Mouse (Mus musculus) lung, postnatal 4 days (tissue): ENCODE results near the gene Ccdc92b.

Source experiments
- DNase-seq, 2 experiments: peaks; one replicate each; pipeline ENCODE4 v3.0.0; 2021

The Ccdc92b gene

DNA sequence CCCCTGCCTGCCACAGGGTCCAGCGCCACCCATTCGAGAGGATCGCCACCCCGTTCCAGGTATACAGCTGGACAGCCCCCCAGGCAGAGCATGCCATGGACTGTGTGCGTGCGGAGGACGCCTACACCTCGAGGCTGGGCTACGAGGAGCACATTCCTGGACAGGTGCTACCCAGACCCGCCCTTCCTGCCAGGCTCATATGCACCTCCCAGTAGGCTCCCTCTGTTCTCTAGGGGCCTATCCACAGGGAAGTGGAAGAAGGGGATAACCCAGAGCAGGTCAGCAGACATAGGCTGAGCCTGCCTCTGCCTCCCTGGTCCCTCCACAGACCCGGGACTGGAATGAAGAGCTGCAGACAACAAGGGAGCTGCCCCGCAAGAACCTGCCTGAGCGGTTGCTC is 40.9 kb downstream of the Ccdc92b start:
- DNase-seq, result no peak

DNA sequence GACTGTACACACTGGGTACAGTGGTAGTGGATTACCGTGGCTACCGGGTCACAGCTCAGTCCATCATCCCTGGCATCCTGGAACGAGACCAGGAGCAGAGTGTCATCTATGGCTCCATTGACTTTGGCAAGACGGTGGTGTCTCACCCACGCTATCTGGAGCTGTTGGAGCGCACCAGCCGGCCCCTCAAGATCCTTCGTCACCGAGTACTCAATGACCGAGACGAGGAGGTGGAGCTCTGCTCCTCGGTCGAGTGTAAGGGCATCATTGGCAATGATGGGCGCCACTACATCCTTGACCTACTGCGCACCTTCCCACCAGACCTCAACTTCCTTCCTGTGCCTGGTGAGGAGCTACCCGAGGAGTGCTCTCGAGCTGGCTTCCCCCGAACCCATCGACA is 42.2 kb downstream of the Ccdc92b start:
- no peak for DNase-seq

DNA sequence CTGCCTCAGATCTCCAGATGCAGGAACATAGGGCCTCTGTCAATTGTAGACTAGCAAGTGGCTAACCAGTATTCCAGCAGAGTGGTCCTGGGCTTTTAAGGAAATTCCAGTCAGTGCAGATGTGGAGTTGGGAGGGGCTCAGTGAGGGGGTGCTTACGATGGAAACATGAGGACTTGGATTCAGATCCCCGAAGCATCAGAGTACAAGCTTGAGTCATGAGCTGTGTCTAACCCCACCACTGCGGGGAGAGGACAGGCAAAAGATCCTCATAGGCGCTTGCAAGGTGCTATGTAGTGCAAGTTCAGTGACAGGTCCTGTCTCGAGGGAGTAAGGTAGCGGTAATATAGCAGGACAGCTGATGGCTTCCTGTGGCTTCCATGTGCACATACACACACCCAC is 42.8 kb downstream of the Ccdc92b start:
- DNase-seq, result no peak

DNA sequence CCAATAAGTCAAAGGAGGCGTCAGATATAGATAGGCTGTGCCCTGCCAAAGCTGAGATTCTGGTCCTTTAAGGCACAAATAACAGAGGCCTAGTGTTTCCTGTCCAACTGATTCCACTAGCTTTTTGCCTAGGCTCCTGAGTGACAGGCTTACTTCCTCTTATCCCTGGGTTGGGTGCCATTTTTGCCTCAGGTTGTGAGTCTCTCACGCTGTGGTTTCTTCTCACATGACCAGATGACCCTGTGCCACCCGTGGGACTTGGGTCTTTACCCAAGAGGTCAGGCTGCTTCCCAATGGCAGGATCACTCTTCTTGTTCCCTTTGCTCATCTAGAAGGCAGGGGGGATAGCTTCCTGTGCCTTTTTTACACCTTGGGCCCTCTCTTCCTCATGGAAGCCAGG is 44.9 kb downstream of the Ccdc92b start:
- no peak for DNase-seq

DNA sequence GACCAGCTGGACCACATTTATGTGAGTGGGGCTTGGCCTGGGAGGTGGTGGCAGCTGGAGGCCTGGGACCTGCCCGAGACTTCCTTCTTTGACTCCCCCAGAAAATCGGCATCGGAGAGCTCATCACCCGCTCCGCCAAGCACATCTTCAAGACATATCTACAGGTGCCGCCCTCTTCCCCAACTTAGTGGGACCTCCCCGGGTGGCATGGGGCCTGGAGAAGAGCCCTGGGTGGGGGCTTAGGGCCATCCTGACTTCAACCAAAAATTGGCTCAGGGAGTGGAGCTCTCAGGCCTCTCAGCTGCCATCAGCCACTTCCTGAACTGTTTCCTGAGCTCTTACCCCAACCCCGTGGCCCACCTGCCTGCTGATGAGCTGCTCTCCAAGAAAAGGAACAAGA is 45.5 kb downstream of the Ccdc92b start:
- no peak for DNase-seq

DNA sequence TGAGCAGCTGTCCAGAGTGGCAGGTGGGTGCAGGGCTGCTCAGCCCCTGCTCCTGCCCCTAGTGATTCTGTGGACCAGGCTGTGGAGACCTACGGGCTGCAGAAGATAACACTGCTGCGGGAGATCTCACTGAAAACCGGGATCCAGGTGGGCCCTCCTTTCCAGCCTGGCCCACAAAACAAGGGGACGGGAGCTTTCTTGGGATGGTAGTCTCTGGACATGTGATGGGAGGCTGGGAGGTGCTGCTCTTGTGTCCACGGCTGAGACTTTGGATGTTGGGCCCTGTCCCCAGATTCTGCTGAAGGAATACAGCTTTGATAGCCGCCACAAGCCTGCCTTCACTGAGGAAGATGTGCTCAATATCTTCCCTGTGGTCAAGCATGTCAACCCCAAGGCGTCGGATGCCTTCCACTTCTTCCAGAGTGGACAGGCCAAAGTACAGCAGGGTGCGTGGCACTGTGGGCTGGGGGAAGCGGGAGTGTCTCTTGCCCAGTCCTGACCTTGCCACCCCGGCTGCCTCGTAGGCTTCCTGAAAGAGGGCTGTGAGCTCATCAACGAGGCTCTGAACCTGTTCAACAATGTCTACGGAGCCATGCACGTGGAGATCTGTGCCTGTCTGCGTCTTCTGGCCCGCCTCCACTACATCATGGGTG is 46.4 kb downstream of the Ccdc92b start:
- no peak for DNase-seq

DNA sequence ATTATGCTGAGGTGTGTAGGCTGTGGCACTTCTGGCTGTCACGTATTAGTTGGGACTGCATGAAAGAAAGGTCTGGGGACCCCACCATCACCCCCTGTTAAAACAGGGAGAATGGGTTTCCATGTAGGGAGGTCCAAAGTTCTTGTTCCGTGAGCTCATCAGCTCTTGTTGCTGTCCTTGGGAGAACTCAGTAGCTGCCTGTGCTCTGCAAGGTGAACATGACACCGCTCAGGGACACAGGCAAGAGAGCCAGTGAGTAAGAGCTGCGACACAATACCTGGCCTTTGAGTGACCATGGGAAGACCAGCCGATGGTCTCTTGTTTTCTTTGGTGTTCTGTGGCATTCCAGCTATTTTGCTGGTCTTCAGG is 46.9 kb downstream of the Ccdc92b start:
- no peak for DNase-seq

DNA sequence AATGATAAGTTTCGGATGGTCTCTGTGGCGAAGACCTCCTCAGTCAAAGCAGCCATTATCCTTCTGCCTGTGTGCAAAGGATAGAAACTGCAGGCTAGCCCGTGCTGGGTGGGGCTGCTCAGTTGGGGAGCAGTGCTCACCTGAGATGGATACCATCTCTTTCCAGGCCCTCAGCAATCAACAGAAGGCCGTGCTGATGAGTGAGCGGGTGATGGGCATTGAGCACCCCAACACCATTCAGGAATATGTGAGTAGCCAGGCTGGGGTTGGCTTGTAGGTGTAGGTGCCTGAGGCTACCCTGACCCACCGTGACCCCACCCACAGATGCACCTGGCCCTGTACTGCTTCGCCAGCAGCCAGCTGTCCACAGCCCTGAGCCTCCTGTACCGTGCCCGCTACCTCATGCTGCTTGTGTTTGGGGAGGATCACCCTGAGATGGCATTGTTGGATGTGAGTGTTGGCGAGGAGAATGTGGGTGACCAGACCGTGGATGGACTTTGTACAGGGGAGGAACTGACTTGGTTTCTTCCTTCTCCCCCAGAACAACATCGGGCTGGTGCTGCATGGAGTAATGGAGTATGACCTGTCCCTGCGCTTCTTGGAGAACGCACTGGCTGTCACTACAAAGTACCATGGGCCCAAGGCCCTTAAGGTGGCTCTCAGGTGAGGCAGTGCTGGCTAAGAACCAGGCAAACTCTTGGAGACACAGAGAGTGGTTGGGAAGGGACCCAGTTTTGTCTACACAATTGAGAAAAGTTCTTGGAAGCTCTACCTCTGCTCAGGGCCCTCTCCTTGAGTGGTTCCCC is 47.6 kb downstream of the Ccdc92b start:
- no peak for DNase-seq

DNA sequence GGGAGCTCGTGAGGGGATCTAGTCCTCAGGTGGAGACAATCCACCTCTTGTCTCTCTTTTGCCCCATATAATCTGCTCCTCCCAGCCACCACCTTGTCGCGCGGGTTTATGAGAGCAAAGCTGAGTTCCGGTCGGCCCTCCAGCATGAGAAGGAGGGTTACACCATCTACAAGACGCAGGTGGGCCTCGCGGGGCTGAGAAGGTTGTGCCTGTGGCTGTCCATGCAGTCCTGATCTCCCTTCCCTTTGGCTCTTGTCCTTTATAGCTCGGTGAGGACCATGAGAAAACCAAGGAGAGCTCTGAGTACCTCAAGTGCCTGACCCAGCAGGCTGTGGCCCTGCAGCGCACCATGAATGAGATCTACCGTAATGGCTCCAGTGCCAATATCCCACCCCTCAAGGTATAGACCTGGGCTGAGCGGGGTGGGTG is 48.2 kb downstream of the Ccdc92b start:
- DNase-seq, result no peak

DNA sequence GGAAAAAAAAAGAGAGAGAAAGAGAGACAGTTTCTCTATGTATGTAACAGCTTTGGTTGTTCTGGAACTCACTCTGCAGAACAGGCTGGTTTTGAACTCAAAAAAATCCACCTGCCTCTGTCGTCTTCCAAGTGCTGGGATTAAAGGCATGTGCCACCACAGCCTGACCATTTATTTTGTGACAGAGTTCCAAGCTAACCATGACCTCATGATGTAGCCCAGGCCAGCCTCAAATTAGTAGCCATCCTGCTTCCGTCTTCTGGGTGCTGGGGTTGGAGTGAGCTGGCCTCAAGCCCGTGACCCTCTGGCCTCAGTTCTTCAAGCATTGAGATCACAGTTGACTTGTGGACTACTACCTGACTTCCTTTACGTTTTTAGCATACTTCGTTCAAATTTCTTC is 49.1 kb downstream of the Ccdc92b start:
- DNase-seq, result no peak

DNA sequence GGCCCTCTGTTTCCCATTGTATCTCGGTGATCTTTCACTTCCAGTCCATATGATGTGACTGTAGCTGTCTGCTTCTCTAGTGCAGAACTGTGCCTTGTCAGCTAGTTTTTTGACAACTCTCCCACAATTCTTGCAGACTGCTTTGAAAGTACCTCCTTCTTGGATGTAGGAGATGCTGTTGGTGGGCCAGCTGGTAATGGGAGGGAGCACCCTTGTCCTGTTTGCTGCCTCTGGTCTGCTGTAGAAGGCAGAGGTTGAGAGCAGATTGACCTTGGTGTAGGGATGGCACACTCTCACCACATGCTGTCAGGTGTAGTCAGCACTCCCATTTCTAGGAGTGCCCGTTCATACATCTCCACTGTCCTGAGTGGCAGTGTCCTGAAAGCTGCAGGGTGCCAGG is 49.6 kb downstream of the Ccdc92b start:
- no peak for DNase-seq

DNA sequence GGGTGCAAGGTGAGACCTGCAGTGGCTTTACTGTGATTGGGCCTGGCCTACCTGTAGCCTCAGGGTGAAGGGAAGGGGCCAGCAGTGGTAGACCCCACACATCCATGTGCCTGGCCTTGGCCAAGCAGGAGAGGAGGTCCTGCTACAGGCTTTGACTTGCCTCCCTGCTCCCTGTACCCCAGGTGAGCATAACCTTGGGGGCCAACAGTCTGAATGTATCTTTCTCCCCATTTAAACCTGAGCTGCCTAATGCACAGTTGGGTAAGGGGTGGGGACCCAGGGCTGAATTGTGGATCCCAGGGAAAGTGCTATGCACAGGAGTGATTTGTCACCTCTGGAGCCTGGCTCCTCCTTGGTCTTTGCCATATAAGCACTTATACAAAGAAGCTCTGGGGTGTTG is 50.7 kb downstream of the Ccdc92b start:
- DNase-seq, result no peak

DNA sequence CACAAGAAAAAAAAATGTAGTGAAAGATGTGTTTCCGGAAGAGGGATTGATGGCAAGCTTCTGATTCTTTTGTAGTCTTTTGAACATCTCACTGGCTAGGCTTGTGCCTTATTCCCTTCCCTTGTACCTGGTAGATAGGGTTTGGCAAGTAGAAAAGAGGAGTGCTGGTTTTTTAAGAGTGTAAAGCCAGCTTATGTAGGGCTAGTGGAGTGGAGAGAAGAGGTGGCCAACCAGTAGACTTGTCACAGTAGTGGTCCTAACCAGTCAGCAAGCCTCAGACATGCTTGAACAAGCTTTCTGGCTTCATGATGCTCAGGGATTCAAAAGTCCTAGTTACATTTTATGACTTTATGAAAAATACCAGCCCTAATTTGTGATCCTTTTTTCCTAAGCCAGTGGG is 51.6 kb downstream of the Ccdc92b start:
- DNase-seq, result no peak

DNA sequence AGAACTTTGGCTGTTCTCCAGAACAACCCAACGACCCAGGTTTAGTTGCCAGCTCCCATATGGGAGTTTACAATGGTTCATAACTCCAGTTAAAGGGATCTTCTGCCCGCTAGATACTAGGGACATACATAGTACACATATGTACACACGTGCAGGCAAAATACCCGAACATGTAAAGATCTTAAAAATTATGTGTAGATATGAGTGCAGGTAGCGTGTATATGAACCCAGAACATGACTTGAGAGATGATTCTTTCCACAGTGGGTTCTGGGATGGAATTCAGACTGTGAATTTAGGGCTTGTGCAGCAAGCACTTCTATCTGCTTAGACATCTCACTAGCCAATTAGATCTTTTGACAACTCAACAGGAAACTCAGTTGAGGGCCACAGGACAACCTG is 52.4 kb downstream of the Ccdc92b start:
- no peak for DNase-seq

DNA sequence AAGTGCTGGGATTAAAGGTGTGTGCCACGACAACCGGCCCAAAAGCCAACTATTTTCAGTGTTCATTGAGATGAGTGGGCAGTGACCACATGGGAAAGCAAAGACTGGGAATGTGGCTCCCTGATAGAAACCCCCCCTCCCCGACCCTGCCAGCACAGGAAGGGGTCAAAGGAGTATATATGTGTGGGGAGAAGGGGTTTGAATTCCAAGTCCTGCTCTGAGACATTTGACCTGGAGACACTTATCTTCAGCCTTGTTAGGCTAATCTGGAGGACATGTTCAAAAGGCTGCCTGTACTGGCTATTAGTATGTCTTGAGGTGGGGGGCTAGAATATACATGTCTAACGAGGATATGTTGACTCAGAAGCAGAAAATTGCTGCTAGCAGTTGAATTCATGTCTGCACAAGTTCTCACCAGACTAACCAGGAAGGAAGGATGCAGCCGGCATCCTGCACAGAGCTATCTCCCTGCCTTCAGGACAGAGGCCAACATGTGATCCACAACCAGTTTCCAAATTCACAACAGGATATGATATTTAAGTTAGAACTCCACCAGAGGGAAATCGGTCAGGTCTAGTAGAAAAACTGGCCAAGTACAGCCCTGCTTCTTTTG is 53.6 kb downstream of the Ccdc92b start:
- peak in 1 of 2 experiments; percentile 7 for DNase-seq

DNA sequence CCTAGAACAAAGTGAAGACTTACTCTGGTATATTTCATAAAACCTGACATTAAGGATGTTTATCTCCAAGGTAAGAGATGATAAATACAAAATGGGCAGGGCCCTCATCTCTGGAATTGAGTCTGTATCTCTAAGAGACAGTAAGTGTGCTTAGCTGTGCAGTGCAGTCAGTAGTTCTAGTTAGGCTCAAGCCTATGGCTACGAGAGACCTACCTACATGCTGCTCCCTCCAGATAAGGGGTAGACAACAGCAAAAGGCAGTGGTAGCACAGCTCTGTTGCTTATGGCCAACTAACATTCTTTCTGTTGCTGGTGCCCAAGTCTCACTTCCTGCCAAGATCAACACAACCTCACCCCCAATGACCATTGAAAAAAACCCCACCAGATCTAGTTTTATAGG is 54.2 kb downstream of the Ccdc92b start:
- DNase-seq, result no peak

DNA sequence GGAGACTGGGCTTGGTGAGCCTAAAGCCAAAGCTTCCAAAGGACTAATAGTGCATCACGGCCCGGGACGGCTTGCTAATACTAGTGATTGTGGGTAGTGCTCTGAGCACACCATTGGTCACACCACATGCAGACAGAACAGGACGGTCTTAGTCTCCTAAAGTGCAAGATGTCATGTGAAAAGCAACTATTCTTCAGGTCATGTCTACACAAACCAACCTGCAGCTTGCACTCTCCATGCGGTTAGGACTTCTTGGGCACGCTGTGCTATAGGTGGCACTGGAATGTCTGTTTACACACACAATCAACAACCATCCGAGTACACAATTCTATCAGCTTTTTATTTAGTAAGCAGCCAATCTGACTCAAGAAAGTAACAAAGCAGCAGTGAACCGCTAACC is 55.3 kb downstream of the Ccdc92b start:
- DNase-seq, result no peak

DNA sequence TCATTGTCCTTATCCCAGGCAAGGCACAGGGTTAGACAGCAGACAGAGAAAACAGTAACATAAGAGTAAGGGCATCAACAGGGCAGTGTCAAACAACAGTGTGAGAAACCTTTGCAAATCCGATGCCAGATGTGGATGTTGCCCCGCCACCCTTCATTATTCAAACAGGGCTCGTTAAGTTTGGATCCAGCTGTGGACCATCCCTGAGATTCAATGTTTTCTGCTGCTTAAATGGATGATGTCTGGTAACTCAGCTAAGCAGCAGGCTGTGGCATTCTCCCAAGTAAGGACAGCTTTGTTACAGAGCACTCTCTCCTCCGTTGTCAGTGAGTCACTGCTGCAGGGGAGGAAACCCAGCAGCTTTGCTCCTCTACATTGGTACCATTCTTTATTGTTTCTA is 55.8 kb downstream of the Ccdc92b start:
- DNase-seq, result no peak
